Mouse (Mus musculus) kidney, postnatal 25 days (tissue): Measurements from ENCODE around the gene Commd9.

Experiments used
- DNase-seq, 2 experiments: peaks; one replicate each; pipeline ENCODE4 v3.0.0; 2021; ENCODE audit warnings: mixed read lengths in 2 of 2

Commd9 gene

DNA sequence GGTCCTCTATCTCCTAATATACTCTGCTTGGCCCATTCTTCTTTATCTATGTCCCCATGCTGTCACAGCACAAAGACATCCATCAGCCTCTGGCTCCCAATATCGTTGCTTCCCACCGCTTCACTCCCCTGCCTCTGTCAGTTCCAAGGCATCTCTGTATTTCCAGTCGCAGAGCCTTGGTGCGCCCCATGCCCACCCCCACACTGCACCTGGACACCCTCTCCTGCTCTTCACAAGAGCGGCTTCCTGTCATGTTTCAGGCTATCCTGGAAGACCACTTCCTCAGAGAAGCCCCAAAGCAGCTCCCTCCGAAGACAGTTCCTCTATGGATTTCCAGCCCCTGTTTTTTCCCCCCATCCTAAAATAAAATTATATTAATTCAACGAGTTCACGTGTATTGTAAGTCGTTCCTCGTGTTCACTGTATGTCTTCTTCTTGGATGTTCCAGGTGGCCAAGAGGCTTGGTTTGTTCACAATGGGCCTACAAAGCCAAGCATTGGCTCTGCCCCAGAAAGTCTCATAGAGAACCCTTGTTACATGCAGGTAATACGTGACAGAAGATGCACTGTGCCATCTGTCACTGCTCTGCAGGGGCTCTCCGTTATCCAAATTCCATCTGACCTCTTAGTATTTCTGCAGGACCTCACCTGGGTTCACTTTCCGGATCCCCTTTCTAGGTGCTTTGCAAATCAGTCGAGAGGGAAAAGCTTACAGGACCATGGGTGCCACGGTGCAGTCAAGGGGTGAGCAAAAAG lies 23.5 kb downstream of the Commd9 start:
- no peak for DNase-seq

GRCm38 (mm10) chr2:101918518-101918917 lies 32.5 kb downstream of the Commd9 start:
- DNase-seq: no peak

GRCm38 (mm10) chr2:101920136-101920554 lies 34.1 kb downstream of the Commd9 start:
- DNase-seq: no peak

DNA sequence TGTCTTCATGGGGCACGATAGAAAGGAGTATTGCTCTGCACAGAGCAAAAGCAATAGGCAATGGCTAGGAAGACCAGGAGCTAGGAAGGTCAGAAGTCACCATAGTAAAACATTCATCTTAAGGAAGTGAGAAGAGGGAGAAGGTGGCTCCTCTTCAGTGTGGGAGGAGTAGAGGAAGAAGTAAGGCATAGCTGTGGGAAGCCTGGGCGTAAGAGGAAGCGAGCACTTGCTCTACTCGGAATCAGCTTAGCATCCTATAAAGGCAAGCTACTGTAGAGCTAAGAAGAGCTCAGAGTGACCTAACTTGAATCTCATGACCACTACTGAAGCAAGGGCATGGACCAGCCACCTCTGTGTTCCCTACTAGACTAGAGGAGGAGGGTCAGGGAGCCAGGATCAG lies 36.3 kb downstream of the Commd9 start:
- DNase-seq: no peak

DNA sequence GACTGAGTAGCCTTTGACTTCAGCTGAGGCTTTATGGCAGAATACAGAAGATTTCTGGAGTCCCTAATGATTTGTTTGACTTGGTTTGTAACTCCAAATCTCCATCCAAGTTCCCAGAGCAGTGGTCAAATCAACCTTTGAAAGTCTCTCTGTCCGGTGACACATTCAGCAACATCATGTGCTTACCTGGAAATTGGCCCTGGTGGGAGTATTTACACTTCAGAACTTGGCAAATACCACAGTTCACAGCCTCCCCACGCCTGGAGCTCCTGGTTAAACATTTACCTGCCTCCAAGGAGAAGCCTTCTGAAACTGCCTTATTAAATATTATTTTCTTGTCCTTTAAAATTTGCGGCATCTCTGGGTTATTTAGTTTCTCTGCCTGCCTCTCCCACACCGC lies 37.1 kb downstream of the Commd9 start:
- peak; percentile 78 to 85 for DNase-seq

DNA sequence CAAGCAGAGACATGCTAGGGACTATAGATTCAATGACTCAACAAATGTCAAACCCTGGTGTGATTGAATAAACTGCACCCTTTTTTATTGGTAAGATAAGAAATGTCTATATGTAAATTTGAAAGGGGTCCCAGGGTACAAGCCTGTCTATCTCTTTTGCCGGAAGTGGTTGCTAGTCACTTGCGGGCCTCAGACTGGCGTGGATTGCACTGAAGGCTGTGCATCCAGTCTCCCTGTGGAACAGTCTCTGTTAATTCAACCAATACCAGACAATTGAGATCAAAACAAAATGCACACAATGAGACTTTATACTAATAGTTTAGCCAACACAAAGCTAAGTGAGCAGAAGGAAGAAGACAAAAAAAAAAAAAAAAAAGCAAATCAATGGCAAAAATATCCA lies 39.1 kb downstream of the Commd9 start:
- DNase-seq: no peak

GRCm38 (mm10) chr2:101925591-101926188 lies 39.6 kb downstream of the Commd9 start:
- no peak for DNase-seq

- peak; percentile 10 to 55 for DNase-seq
Observed at GRCm38 (mm10) chr2:101932169-101932936, 46.3 kb downstream of the Commd9 start.

DNA sequence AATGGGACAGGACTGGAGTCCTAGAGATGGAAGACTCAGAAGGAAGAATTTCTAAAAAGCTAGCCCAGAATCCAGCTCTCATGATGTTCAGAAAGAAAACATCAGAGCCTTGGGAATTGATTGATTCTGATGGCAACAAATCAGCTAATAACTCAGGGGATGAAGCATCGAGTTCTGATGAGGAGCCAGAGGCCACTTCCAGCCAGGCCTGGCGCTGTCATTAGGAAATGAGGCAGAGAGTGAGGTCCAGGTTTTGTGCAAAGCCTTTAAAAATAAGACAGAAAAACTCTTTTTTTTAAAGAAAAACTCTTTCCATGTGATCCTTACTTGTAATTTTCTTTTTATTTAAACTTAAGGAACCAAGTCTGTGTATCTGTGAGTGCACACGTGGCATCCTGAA lies 47.3 kb downstream of the Commd9 start:
- no peak for DNase-seq

- DNase-seq: no peak
Observed at GRCm38 (mm10) chr2:101935006-101935405, 49.0 kb downstream of the Commd9 start.

GRCm38 (mm10) chr2:101950716-101951520 lies 64.9 kb downstream of the Commd9 start:
- DNase-seq: no peak
